Mouse (Mus musculus) small intestine, adult 2 months (tissue): ENCODE results near the gene Gstp1.

Experiments used
- CTCF ChIP-seq: fragments of 200-500 bp; IDR thresholded peaks from 2 replicates; pipeline ENCODE4 v1.5.1; 2012; ENCODE audit warnings: low read depth, mild to moderate bottlenecking, control low read depth, inconsistent platforms, low read length, moderate library complexity, mixed read lengths; ENCODE audit not compliant: insufficient replicate concordance, insufficient read length; ENCODE audit errors: extremely low read depth
- POLR2A ChIP-seq: fragments of 200-500 bp; IDR thresholded peaks from 2 replicates; pipeline ENCODE4 v1.6.1; 2012; ENCODE audit warnings: low read depth, mild to moderate bottlenecking, control low read depth, inconsistent platforms, low read length, moderate library complexity

- TF ChIP-seq POLR2A (no peak), CTCF (no peak)
Observed at GRCm38 (mm10) chr19:4070756-4071155, 33.0 kb upstream of the Gstp1 start.
